Mouse (Mus musculus) heart, adult 2 months (tissue): Measurements from ENCODE around the gene Lmo3. TPM values are rescaled to one million over a fixed set of nuclear protein-coding genes. Genes with fewer than 3 reads are reported as not detected.

Experiments
- DNase-seq, 2 experiments: peaks; one replicate each; pipeline ENCODE4 v3.0.0; 2021
- H3K27ac ChIP-seq: fragments of 200-600 bp; 2 replicates; pipeline ENCODE4 v1.8.1; 2022
- H3K27me3 ChIP-seq: fragments of 200-500 bp; 2 replicates; pipeline ENCODE4 v1.6.1; 2012; ENCODE audit warnings: mild to moderate bottlenecking, low read length, inconsistent platforms, mixed read lengths; ENCODE audit not compliant: control insufficient read depth, insufficient read depth
- H3K36me3 ChIP-seq: fragments of 200-500 bp; 2 replicates; pipeline ENCODE4 v1.6.1; 2012; ENCODE audit warnings: low read length, inconsistent platforms; ENCODE audit not compliant: control insufficient read depth, insufficient read depth
- H3K4me1 ChIP-seq: fragments of 200-500 bp; 2 replicates; pipeline ENCODE4 v1.6.1; 2011; ENCODE audit warnings: low read length; ENCODE audit not compliant: control insufficient read depth, insufficient read depth
- H3K4me3 ChIP-seq: fragments of 200-600 bp; 2 replicates; pipeline ENCODE4 v1.8.1; 2022
- H3K79me2 ChIP-seq: fragments of 200-500 bp; replicated peaks from 2 replicates; pipeline ENCODE4 v1.6.1; 2012; ENCODE audit warnings: mild to moderate bottlenecking, inconsistent platforms, low read length, moderate library complexity, mixed read lengths; ENCODE audit not compliant: control insufficient read depth, insufficient read depth
- H3K9ac ChIP-seq: fragments of 200-500 bp; 2 replicates; pipeline ENCODE4 v1.6.1; 2012; ENCODE audit warnings: low read depth, mild to moderate bottlenecking, control low read depth, inconsistent platforms, low read length, mixed read lengths
- CTCF ChIP-seq: fragments of 200-600 bp; IDR thresholded peaks from 2 replicates; pipeline ENCODE4 v1.8.1; 2022; ENCODE audit warnings: antibody characterized with exemption, mild to moderate bottlenecking, moderate library complexity
- EP300 ChIP-seq: fragments of 200-500 bp; IDR thresholded peaks from 2 replicates; pipeline ENCODE4 v1.6.1; 2011; ENCODE audit warnings: low read depth, low read length, control low read depth; ENCODE audit not compliant: insufficient read depth
- POLR2A ChIP-seq: fragments of 200-500 bp; IDR thresholded peaks from 2 replicates; pipeline ENCODE4 v1.6.1; 2011; ENCODE audit warnings: mild to moderate bottlenecking, low read depth, low read length, control low read depth; ENCODE audit not compliant: insufficient read depth
- WGBS: fragments of 180-500 bp; shearing (Covaris S2); methylation state at CpG from one replicate; pipeline ENCODE4 v1.1.7; 2018; 5-methylcytosine and 5-hydroxymethylcytosine counted together
- intact Hi-C: fragments of 180-260 bp; cut with DNase I; formaldehyde crosslinking; loops from one replicate; pipeline ENCODE4 v1.15.1; 2025
- long read RNA-seq: library from polyadenylated mRNA; stranded (forward); transcript quantifications from one replicate; pipeline ENCODE4 v2.0.0, GENCODE M21; 2021
- polyA plus RNA-seq: library from polyadenylated mRNA; depleted of rRNA; stranded (reverse); fragments of >200 nt; gene quantifications from 2 replicates; pipeline ENCODE4 v1.2.3, GENCODE M21; 2012; rRNA removed
- total RNA-seq, 2 experiments: library from RNA; stranded (reverse); gene quantifications; 2 replicates each; pipeline ENCODE4 v1.2.3; 2021

The Lmo3 gene
- total RNA-seq (not detected), polyA plus RNA-seq (0.06 TPM in 1 of 2 replicates, not detected in the other)
- long read RNA-seq = 0 reads

DNA sequence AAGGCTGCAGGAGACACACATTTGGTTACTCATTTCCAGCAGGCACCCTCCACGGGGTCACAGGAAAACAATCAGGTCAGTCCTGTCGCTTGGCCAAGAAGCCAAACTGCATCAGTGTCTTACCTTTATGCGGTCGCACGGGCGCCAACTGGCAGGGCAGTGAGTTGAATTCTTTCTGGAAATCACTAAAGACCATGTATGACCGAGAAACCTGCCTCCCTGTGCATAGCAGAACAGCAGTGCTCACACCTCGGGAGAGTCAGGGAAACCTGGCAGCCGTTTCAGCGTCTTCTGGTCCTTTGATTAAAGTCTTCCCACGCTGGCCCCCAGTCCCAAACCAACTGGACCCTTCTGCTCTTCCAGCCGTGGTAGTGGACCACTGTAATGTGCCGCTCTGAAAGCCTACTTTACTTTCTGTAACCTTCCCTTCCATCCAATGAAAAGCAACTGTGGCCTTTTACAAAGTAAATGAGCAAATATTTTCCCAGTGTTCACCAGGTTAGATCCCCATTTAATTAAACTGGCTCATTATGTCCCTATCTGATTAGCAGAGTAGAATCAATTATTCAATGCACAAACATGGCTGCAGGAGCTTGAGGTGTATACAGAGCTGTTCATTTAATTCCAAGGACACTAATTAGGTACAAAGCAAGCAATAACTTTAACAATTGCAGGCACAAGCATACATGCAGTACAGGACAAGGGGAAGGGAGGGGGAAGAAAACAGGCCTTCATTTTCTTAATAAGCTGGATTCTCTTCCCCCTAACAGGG is at the start of gene Lmo3:
Gene Lmo3, minus strand, starts transcription at position 235 of the 772 bp plus-strand sequence.
- no peak within 1 kb of the TSS for H3K27ac ChIP-seq
- TF ChIP-seq EP300 (no peak), POLR2A (no peak), CTCF (no peak)
- WGBS = 71% methylated on average over 13 of the region's 13 CpGs
- no peaks in the 10 kb centered on the region for H3K27me3 ChIP-seq
- no peaks in the 10 kb centered on the region for H3K36me3 ChIP-seq
- H3K9ac ChIP-seq = no peak within 1 kb of the TSS
- no peak for DNase-seq
- H3K4me1 ChIP-seq = no peaks in the 10 kb centered on the region
- intact Hi-C loops = no loop called here
- no peaks in the 10 kb centered on the region for H3K79me2 ChIP-seq
- no peak within 1 kb of the TSS for H3K4me3 ChIP-seq

DNA sequence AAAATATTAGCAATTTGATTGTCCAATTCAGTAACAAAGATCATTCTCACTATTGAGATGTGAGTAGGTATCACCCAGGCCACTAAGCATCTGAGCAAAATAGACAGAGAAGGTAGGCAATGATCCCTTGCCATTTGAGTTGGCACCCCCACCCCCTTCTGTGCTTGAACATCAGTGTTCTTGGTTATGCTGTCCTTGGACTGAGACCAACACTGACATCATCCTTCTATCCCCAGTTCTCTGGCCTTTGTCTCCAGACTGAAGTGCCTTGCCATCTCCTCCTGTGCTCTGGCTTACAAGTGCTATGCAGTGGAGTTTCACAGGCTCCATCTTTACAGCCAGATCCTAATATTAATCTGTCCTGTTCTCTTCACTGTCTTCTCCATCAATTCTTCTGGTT is 39.0 kb upstream of the Lmo3 start:
- intact Hi-C loops = no loop called here
- Histone ChIP-seq H3K9ac (no peak overlapping the region), H3K27ac (no peak overlapping the region), H3K4me3 (no peak overlapping the region), H3K27me3 (no peaks in the 10 kb centered on the region), H3K36me3 (no peaks in the 10 kb centered on the region), H3K79me2 (no peaks in the 10 kb centered on the region), H3K4me1 (no peaks in the 10 kb centered on the region)
- no peak for DNase-seq
- no peak for TF ChIP-seq CTCF
- TF ChIP-seq EP300 = no peak
- no peak for TF ChIP-seq POLR2A

DNA sequence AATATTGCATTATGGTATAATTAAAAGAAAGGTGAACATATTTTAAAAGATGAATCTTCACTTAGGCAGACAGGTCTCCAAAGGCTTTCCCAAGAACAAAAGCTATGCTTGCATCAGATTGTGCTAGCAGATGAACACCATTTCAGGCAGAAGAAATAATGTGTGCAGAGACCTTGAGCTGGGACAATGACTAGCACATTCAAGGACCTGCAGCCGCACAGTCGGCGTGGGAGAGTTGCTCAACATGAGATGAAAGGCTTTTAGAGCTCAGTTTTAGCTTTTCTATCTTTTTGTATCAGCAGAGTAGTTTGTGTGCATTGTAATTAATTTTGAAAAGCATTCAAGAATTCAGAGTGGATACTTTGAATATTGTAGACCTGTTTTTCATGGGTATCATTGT is 36.6 kb upstream of the Lmo3 start:
- H3K79me2 ChIP-seq = no peaks in the 10 kb centered on the region
- intact Hi-C loops = no loop called here
- H3K36me3 ChIP-seq = no peaks in the 10 kb centered on the region
- no peak overlapping the region for H3K4me3 ChIP-seq
- no peak for DNase-seq
- no peak for TF ChIP-seq POLR2A
- no peak for TF ChIP-seq CTCF
- no peak for TF ChIP-seq EP300
- no peaks in the 10 kb centered on the region for H3K4me1 ChIP-seq
- no peak overlapping the region for H3K9ac ChIP-seq
- 81% methylated on average over 3 of the region's 3 CpGs for WGBS
- H3K27me3 ChIP-seq = no peaks in the 10 kb centered on the region
- no peak overlapping the region for H3K27ac ChIP-seq

DNA sequence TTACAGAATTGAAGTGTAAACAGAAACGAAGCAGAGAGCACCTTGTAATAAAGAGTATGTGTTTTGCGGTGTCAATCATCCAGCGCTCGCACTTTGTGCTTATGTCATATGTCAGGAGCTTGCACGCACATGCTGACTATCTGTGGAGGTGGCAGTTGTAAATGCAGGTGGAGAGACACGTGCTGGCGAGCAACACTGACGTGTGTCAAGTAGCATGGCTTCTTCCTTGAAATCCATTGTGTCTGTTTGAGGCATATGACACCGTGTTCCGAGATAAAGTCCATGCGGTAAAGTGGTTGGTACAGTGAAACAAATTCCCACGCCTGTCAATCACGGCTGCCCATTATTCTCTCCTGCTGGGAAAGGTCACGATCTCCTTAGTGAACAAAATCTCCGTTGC is 15.2 kb upstream of the Lmo3 start:
- Histone ChIP-seq H3K79me2 (no peaks in the 10 kb centered on the region), H3K9ac (no peak overlapping the region), H3K4me1 (no peaks in the 10 kb centered on the region), H3K27ac (no peak overlapping the region), H3K36me3 (no peaks in the 10 kb centered on the region), H3K27me3 (no peaks in the 10 kb centered on the region), H3K4me3 (no peak overlapping the region)
- no peak for DNase-seq
- intact Hi-C loops = no loop called here
- TF ChIP-seq CTCF (no peak), POLR2A (no peak), EP300 (no peak)
- 82% methylated on average over 15 of the region's 15 CpGs for WGBS

DNA sequence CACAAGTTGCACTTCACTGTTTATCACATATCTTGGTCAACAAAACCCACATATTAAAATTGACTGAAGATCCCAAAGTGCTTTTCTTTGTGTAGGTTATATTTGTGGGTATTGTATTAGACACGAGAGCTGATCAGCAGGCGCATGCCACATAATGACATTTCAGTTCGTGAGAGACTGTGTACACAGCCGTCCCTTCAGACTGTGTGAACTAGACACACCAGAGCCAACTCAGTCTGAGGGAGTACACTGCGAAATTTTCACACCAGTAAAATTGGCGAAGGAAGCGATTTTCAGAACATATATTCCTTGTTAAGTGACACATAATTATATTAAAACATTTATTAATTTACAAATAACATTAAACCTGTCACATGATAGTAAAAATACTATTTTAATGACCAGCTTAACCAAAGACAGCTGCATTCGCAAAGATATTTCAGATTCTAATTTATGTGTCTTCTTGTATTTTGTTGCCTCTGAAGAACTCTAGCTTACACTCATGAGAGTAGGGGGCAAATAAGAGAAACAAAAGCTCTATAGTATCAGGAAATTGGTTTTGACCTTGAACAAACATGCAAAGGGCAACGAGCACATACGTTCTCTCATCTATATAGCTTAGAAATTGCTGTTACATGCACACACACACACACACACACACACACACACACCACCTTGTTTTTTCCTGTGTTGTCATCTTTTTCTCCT is 14.4 kb upstream of the Lmo3 start:
- H3K4me3 ChIP-seq = no peak overlapping the region
- DNase-seq = no peak
- no peaks in the 10 kb centered on the region for H3K79me2 ChIP-seq
- H3K27ac ChIP-seq = no peak overlapping the region
- H3K4me1 ChIP-seq = no peaks in the 10 kb centered on the region
- 66% methylated on average over 10 of the region's 10 CpGs for WGBS
- TF ChIP-seq EP300 = no peak
- no peak for TF ChIP-seq POLR2A
- no peak for TF ChIP-seq CTCF
- no peaks in the 10 kb centered on the region for H3K27me3 ChIP-seq
- H3K36me3 ChIP-seq = no peaks in the 10 kb centered on the region
- intact Hi-C loops = no loop called here
- H3K9ac ChIP-seq = no peak overlapping the region

DNA sequence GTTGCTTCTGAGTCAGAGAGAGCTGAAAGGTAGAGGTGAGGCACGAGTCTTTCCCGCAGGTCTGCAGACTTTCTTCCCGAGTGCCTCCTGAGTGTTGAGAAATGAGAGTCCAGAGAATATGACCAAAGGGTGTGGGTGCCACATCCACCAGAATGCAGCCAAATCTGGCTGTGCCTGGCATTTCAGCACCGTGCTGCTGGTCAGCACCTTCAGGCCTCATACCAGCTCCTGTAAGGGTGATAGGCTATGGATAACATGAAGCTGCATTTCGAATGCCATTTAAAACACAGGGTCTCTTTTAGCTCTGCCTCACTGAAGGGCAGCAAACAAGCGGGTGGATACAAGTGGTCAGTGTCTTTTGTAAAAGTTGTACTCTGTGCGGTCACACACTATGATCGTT is 1.5 kb upstream of the Lmo3 start:
- Histone ChIP-seq H3K27ac (no peak overlapping the region), H3K36me3 (no peaks in the 10 kb centered on the region), H3K9ac (no peak overlapping the region), H3K4me1 (no peaks in the 10 kb centered on the region), H3K4me3 (no peak overlapping the region), H3K27me3 (no peaks in the 10 kb centered on the region), H3K79me2 (no peaks in the 10 kb centered on the region)
- no peak for DNase-seq
- no peak for TF ChIP-seq EP300
- 63% methylated on average over 8 of the region's 8 CpGs for WGBS
- intact Hi-C loops = no loop called here
